ENCODE assay signal across 8 mouse cellular contexts in the genomic region with DNA sequence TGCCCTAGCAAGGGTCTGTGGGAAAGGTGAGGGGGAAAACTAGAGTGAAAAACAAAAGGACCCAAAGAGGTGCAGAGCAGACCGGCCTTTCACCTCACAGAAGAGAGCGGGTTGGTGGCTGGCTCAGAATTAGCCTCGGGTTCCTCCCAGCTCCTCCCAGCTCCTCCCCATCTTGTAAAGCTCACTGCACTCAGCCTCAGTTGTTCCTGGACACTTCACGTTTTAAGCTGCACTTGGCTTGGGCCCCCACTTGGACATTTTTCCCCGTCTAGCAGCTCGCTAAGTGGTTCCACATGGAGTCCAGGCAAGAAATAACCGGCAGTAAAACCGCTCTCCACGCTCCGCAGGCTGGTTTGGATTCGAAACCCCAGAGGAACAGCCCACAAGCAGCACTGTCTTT. TPM values are rescaled to one million over a fixed set of nuclear protein-coding genes. Genes with fewer than 3 reads are reported as not detected.
DNase-seq lines count a peak whose midpoint lies in the region; ATAC-seq and TF ChIP-seq lines count a peak whose summit lies in the region.

No protein-coding gene starts in this region.

- peak; percentile 64 for DNase-seq in embryo, embryonic 10.5 days (ENCODE audit: low spot score)
- DNase-seq in liver, embryonic 11.5 days (ENCODE audit: low spot score): no peak
- DNase-seq in neural tube, embryonic 11.5 days (ENCODE audit: low spot score): peak; percentile 32
- no peak for DNase-seq in thymus, postnatal 4 days
- no peak for DNase-seq in layer of hippocampus, adult 9-10 months (ENCODE audit: low spot score)

- H3K27me3 ChIP-seq in ES-Bruce4 (ENCODE audit: control insufficient read depth, insufficient read depth, low read length, poor library complexity, severe bottlenecking): no peaks in the 10 kb centered on the region
- no peaks in the 10 kb centered on the region for H3K27me3 ChIP-seq in heart, embryonic 15.5 days
- peaks cover 47% of the 10 kb centered on the region for H3K27me3 ChIP-seq in liver, embryonic 11.5 days (replicated peaks; ENCODE audit: control insufficient read depth, insufficient read depth, low read length)
- peaks cover 12% of the 10 kb centered on the region for H3K27me3 ChIP-seq in neural tube, embryonic 11.5 days (ENCODE audit: control insufficient read depth, insufficient read depth, low read length)

- no peaks in the 10 kb centered on the region for H3K36me3 ChIP-seq in ES-Bruce4 (ENCODE audit: control insufficient read depth, insufficient read depth, low read length, poor library complexity, severe bottlenecking)
- no peaks in the 10 kb centered on the region for H3K36me3 ChIP-seq in heart, embryonic 15.5 days
- no peaks in the 10 kb centered on the region for H3K36me3 ChIP-seq in liver, embryonic 11.5 days (ENCODE audit: control insufficient read depth, insufficient read depth, low read length)
- no peaks in the 10 kb centered on the region for H3K36me3 ChIP-seq in neural tube, embryonic 11.5 days (ENCODE audit: control insufficient read depth, insufficient read depth, low read length)

- TF ChIP-seq CTCF in ES-Bruce4 (IDR thresholded peaks at IDR 0.05; ENCODE audit: low read depth, low read length): no peak

- no peak overlapping the region for H3K27ac ChIP-seq in ES-Bruce4 (ENCODE audit: insufficient read depth, low read length)
- H3K27ac ChIP-seq in heart, embryonic 15.5 days: peak overlapping the region; percentile 95
- H3K27ac ChIP-seq in liver, embryonic 11.5 days (ENCODE audit: low read depth, low read length): peak overlapping the region; percentile 75
- peak overlapping the region; percentile 79 for H3K27ac ChIP-seq in neural tube, embryonic 11.5 days (ENCODE audit: low read depth, low read length)

- peak; percentile 52; the same call in 1 of the 2 replicates for ATAC-seq in heart, embryonic 15.5 days (replicated peaks; ENCODE audit: insufficient number of reproducible peaks, insufficient read depth, low FRiP score, low read depth)
- no peak for ATAC-seq in liver, embryonic 11.5 days (replicated peaks; ENCODE audit: low FRiP score)
- ATAC-seq in neural tube, embryonic 11.5 days (ENCODE audit: insufficient read depth, low FRiP score, low TSS enrichment): no peak
- ATAC-seq in inflammation-experienced regulatory T-cells, adult 6 months: no peak

- peak overlapping the region; percentile 7; the same call in 1 of the 2 replicates for H3K4me3 ChIP-seq in ES-Bruce4 (ENCODE audit: low read depth, low read length)
- H3K4me3 ChIP-seq in heart, embryonic 15.5 days: peak overlapping the region; percentile 36
- no peak overlapping the region for H3K4me3 ChIP-seq in liver, embryonic 11.5 days (ENCODE audit: low read depth, low read length)
- H3K4me3 ChIP-seq in neural tube, embryonic 11.5 days (ENCODE audit: low read depth, low read length): no peak overlapping the region

- 20% methylated on average over 11 of the region's 11 CpGs for WGBS in heart, embryonic 15.5 days
- WGBS in liver, embryonic 11.5 days: 40% methylated on average over 11 of the region's 11 CpGs
- 33% methylated on average over 11 of the region's 11 CpGs for WGBS in neural tube, embryonic 11.5 days

- no peak overlapping the region for H3K9ac ChIP-seq in ES-Bruce4 (ENCODE audit: low read depth, poor library complexity, severe bottlenecking)
- H3K9ac ChIP-seq in heart, embryonic 15.5 days: peak overlapping the region; percentile 27
- H3K9ac ChIP-seq in liver, embryonic 11.5 days (ENCODE audit: low read depth, low read length): no peak overlapping the region
- H3K9ac ChIP-seq in neural tube, embryonic 11.5 days (ENCODE audit: low read length): peak overlapping the region; percentile 26

- no peak for TF ChIP-seq EP300 in ES-Bruce4 (IDR thresholded peaks at IDR 0.05; ENCODE audit: insufficient read depth, low read depth, low read length)

- no peak for TF ChIP-seq POLR2A in ES-Bruce4 (IDR thresholded peaks at IDR 0.05; ENCODE audit: insufficient read depth, low read length)

- no peaks in the 10 kb centered on the region for H3K4me1 ChIP-seq in ES-Bruce4 (ENCODE audit: control insufficient read depth, insufficient read depth, low read length)
- H3K4me1 ChIP-seq in heart, embryonic 15.5 days (replicated peaks): peaks cover 39% of the 10 kb centered on the region
- peaks cover 11% of the 10 kb centered on the region; the same call in 1 of the 2 replicates for H3K4me1 ChIP-seq in liver, embryonic 11.5 days (replicated peaks; ENCODE audit: control insufficient read depth, insufficient read depth, low read length)
- H3K4me1 ChIP-seq in neural tube, embryonic 11.5 days (ENCODE audit: control insufficient read depth, insufficient read depth, low read length): peaks cover 9% of the 10 kb centered on the region; the same call in 1 of the 2 replicates

- H3K9me3 ChIP-seq in ES-Bruce4 (replicated peaks; ENCODE audit: control insufficient read depth, insufficient read depth, low read length, poor library complexity, severe bottlenecking): no peaks in the 10 kb centered on the region
- H3K9me3 ChIP-seq in heart, embryonic 15.5 days (replicated peaks): no peaks in the 10 kb centered on the region
- H3K9me3 ChIP-seq in liver, embryonic 11.5 days (ENCODE audit: control insufficient read depth, low read length): no peaks in the 10 kb centered on the region; the same call in 1 of the 2 replicates
- H3K9me3 ChIP-seq in neural tube, embryonic 11.5 days (ENCODE audit: control insufficient read depth, low read length): no peaks in the 10 kb centered on the region

- peak overlapping the region; percentile 65 for H3K4me2 ChIP-seq in heart, embryonic 15.5 days
- peak overlapping the region; percentile 33 for H3K4me2 ChIP-seq in liver, embryonic 11.5 days
- H3K4me2 ChIP-seq in neural tube, embryonic 11.5 days (ENCODE audit: low read depth): peak overlapping the region; percentile 20

RNA-seq across cellular contexts. Expression of a gene that starts 3.3 kb away (rescaled TPM):
- 1.2 TPM in 1 of 2 replicates, not detected in the other for polyA plus RNA-seq in ES-Bruce4 (2011; ENCODE audit: insufficient read depth, insufficient read length, low read depth, missing spikeins)
- 11.8 and 18.9 TPM in 2 replicates for polyA plus RNA-seq in heart, embryonic 15.5 days (2015; fragmentation: Nextera tagmentation; extraction: Ambion mirVana)
- 5.9 and 7.1 TPM in 2 replicates for polyA plus RNA-seq in liver, embryonic 11.5 days (2014; fragmentation: Nextera tagmentation; extraction: Ambion mirVana)
- 4.9 and 6.1 TPM in 2 replicates for polyA plus RNA-seq in neural tube, embryonic 11.5 days (2014; fragmentation: Nextera tagmentation; extraction: Ambion mirVana)
- polyA plus RNA-seq in inflammation-experienced regulatory T-cells, adult 6 months (2017; shearing (Covaris generic)): under 1 TPM in 1 of 3 experiments, not detected in 2; 0.26 TPM

Comparison
In these comparisons a context has a peak if more than half of its experiments do, and no peak if none do; other contexts are left out.
1. H3K4me3 ChIP-seq: peak in ES-Bruce4 (single experiment) and heart, embryonic 15.5 days (single experiment); none in liver, embryonic 11.5 days (single experiment) and neural tube, embryonic 11.5 days (single experiment).
2. H3K9ac ChIP-seq: peak in heart, embryonic 15.5 days (single experiment) and neural tube, embryonic 11.5 days (single experiment); none in ES-Bruce4 (single experiment) and liver, embryonic 11.5 days (single experiment).
3. DNase-seq: peak in embryo, embryonic 10.5 days (single experiment) and neural tube, embryonic 11.5 days (single experiment); none in liver, embryonic 11.5 days (single experiment), thymus, postnatal 4 days (single experiment) and layer of hippocampus, adult 9-10 months (single experiment).
4. Peak in every context shown above with its lines, with median percentiles within 50 percentile points of each other: H3K4me2 ChIP-seq.